Mouse (Mus musculus): ENCODE data around the gene Ppp2r3a.

The Ppp2r3a gene

GRCm38 (mm10) chr9:101250981-101251643 is 483 bp downstream of the Ppp2r3a start:
- peak; percentile 39 for DNase-seq (ENCODE audit: low read depth, low spot score)

- DNase-seq (ENCODE audit: low read depth, low spot score) = no peak
Observed at GRCm38 (mm10) chr9:101250486-101250885, 1.1 kb downstream of the Ppp2r3a start.

- DNase-seq (ENCODE audit: low read depth, low spot score) = no peak
Observed at GRCm38 (mm10) chr9:101249626-101250025, 2.0 kb downstream of the Ppp2r3a start.

GRCm38 (mm10) chr9:101247541-101247940 is 4.1 kb downstream of the Ppp2r3a start:
- no peak for DNase-seq (ENCODE audit: low read depth, low spot score)

- DNase-seq (ENCODE audit: low read depth, low spot score) = no peak
Observed at GRCm38 (mm10) chr9:101245493-101245892, 6.1 kb downstream of the Ppp2r3a start.

GRCm38 (mm10) chr9:101243711-101244110 is 7.9 kb downstream of the Ppp2r3a start:
- DNase-seq (ENCODE audit: low read depth, low spot score) = no peak

GRCm38 (mm10) chr9:101240161-101240560 is 11.4 kb downstream of the Ppp2r3a start:
- no peak for DNase-seq (ENCODE audit: low read depth, low spot score)

GRCm38 (mm10) chr9:101235786-101236185 is 15.8 kb downstream of the Ppp2r3a start:
- no peak for DNase-seq (ENCODE audit: low read depth, low spot score)

- DNase-seq (ENCODE audit: low read depth, low spot score) = no peak
Observed at GRCm38 (mm10) chr9:101232034-101232433, 19.6 kb downstream of the Ppp2r3a start.

- DNase-seq (ENCODE audit: low read depth, low spot score) = no peak
Observed at GRCm38 (mm10) chr9:101230028-101230427, 21.6 kb downstream of the Ppp2r3a start.

GRCm38 (mm10) chr9:101228892-101229291 is 22.7 kb downstream of the Ppp2r3a start:
- DNase-seq (ENCODE audit: low read depth, low spot score) = no peak

- DNase-seq (ENCODE audit: low read depth, low spot score) = no peak
Observed at GRCm38 (mm10) chr9:101207984-101208383, 43.6 kb downstream of the Ppp2r3a start.

- DNase-seq (ENCODE audit: low read depth, low spot score) = no peak
Observed at GRCm38 (mm10) chr9:101206516-101206915, 45.1 kb downstream of the Ppp2r3a start.

GRCm38 (mm10) chr9:101205216-101205615 is 46.4 kb downstream of the Ppp2r3a start:
- no peak for DNase-seq (ENCODE audit: low read depth, low spot score)

- no peak for DNase-seq (ENCODE audit: low read depth, low spot score)
Observed at GRCm38 (mm10) chr9:101204059-101204458, 47.5 kb downstream of the Ppp2r3a start.

GRCm38 (mm10) chr9:101200627-101201026 is 51.0 kb downstream of the Ppp2r3a start:
- DNase-seq (ENCODE audit: low read depth, low spot score) = no peak

- DNase-seq (ENCODE audit: low read depth, low spot score) = no peak
Observed at GRCm38 (mm10) chr9:101198804-101199203, 52.8 kb downstream of the Ppp2r3a start.

GRCm38 (mm10) chr9:101198261-101198660 is 53.3 kb downstream of the Ppp2r3a start:
- no peak for DNase-seq (ENCODE audit: low read depth, low spot score)

GRCm38 (mm10) chr9:101181962-101182701 is 69.5 kb downstream of the Ppp2r3a start:
- peak; percentile 79 for DNase-seq (ENCODE audit: low read depth, low spot score)

- no peak for DNase-seq (ENCODE audit: low read depth, low spot score)
Observed at GRCm38 (mm10) chr9:101181291-101181690, 70.3 kb downstream of the Ppp2r3a start.

GRCm38 (mm10) chr9:101180234-101180633 is 71.4 kb downstream of the Ppp2r3a start:
- DNase-seq (ENCODE audit: low read depth, low spot score) = no peak

GRCm38 (mm10) chr9:101160627-101161026 is 91.0 kb downstream of the Ppp2r3a start:
- DNase-seq (ENCODE audit: low read depth, low spot score) = no peak

GRCm38 (mm10) chr9:101160092-101160491 is 91.5 kb downstream of the Ppp2r3a start:
- no peak for DNase-seq (ENCODE audit: low read depth, low spot score)

Measured in embryo, embryonic 11.5 days (tissue).